Mouse (Mus musculus) limb, embryonic 15.5 days (tissue): ENCODE results near the gene Cfap74. TPM values are rescaled to one million over a fixed set of nuclear protein-coding genes. Genes with fewer than 3 reads are reported as not detected.

ENCODE experiments used
- ATAC-seq: fragments of 200-750 bp; cut with Nextera tagmentation; 2 replicates; pipeline ENCODE4 v1.8.0; 2017; ENCODE audit warnings: low read depth, moderate TSS enrichment; ENCODE audit not compliant: insufficient number of reproducible peaks, low FRiP score, low TSS enrichment
- H3K27ac ChIP-seq: fragments of 300-500 bp; sonication (generic); 2 replicates; pipeline ENCODE4 v1.5.1; 2015; ENCODE audit warnings: moderate library complexity, mild to moderate bottlenecking, inconsistent platforms
- H3K27me3 ChIP-seq: fragments of 300-500 bp; sonication (generic); 2 replicates; pipeline ENCODE4 v1.6.1; 2015; ENCODE audit warnings: inconsistent platforms
- H3K36me3 ChIP-seq: fragments of 300-500 bp; sonication (generic); 2 replicates; pipeline ENCODE4 v1.6.1; 2015; ENCODE audit warnings: inconsistent platforms
- H3K4me1 ChIP-seq: fragments of 300-500 bp; sonication (generic); 2 replicates; pipeline ENCODE4 v1.6.1; 2015; ENCODE audit warnings: inconsistent platforms
- H3K4me2 ChIP-seq: fragments of 300-500 bp; sonication (generic); 2 replicates; pipeline ENCODE4 v1.6.1; 2015; ENCODE audit warnings: mild to moderate bottlenecking, inconsistent platforms
- H3K4me3 ChIP-seq: fragments of 300-500 bp; sonication (generic); 2 replicates; pipeline ENCODE4 v1.5.1; 2015; ENCODE audit warnings: mild to moderate bottlenecking, inconsistent platforms
- H3K9ac ChIP-seq: fragments of 300-500 bp; sonication (generic); 2 replicates; pipeline ENCODE4 v1.6.1; 2015; ENCODE audit warnings: inconsistent platforms
- H3K9me3 ChIP-seq: fragments of 300-500 bp; sonication (generic); 2 replicates; pipeline ENCODE4 v1.6.1; 2016; ENCODE audit warnings: inconsistent platforms
- WGBS: fragments of 180-500 bp; shearing (Covaris S2); methylation state at CpG from one replicate; pipeline ENCODE4 v1.1.7; 2015; 5-methylcytosine and 5-hydroxymethylcytosine counted together
- polyA plus RNA-seq: library from polyadenylated mRNA; unstranded; fragments of >200 nt; fragmentation: Nextera tagmentation; extraction: Ambion mirVana; gene quantifications from 2 replicates; pipeline ENCODE4 v1.2.1, GENCODE M21; 2015

Gene Cfap74
- 3.7 and 4.9 TPM in 2 replicates for polyA plus RNA-seq

DNA sequence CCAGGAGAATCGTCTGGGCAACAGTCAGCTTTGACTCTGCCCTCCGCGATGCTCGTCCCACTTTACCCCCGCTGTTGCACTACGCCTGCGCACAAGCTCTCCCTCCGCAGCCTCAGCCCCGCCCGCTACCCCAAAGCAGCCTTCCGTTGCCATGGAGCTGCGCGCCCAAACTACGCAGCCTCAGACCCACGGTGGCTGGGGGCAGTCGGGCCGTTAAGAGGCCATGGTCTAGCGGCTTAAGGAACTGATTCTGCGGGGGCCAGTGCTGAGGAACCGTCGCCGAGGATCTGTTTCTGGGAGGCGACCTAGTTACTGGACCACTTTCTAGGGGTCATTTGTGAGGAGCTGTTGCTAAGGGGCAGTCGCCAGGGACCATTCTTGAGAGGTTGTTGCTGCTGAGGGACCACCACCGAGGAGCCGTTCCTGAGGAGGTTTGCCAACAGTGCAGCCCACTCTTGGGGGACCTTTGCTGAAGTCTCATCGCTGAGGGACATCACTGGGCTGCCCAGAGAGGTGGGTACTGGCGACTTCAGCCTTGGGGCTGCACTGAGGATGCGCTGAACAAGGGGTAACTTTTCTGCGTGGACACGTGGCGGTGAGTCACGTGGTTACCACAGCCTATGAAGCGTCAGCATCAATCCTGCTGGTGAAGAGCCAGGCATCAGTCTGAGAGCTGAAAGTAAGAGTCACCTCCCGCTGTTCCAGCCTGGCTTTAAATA lies at the start of gene Cfap74:
Cfap74 (plus strand) TSS at position 133 of the 719 bp plus-strand sequence.
- H3K4me3 ChIP-seq, result peak within 1 kb of the TSS; percentile 55
- WGBS, result under 1% methylated on average over 35 of the region's 35 CpGs
- H3K36me3 ChIP-seq, result no peaks in the 10 kb centered on the region
- no peaks in the 10 kb centered on the region for H3K27me3 ChIP-seq
- H3K27ac ChIP-seq, result peak within 1 kb of the TSS; percentile 55; the same call in 1 of the 2 replicates
- ATAC-seq, result peak; percentile 92
- H3K9me3 ChIP-seq, result no peaks in the 10 kb centered on the region
- H3K4me1 ChIP-seq, result peaks cover 11% of the 10 kb centered on the region
- peak within 1 kb of the TSS; percentile 31; the same call in 1 of the 2 replicates for H3K9ac ChIP-seq
- peak within 1 kb of the TSS; percentile 84 for H3K4me2 ChIP-seq

- H3K9ac ChIP-seq, result no peak overlapping the region
- peaks cover 12% of the 10 kb centered on the region for H3K4me1 ChIP-seq
- no peak overlapping the region for H3K27ac ChIP-seq
- no peak for ATAC-seq
- no peak overlapping the region for H3K4me3 ChIP-seq
- H3K4me2 ChIP-seq, result no peak overlapping the region
- H3K27me3 ChIP-seq, result peaks cover 79% of the 10 kb centered on the region
- WGBS, result 42% methylated on average over 12 of the region's 12 CpGs
- no peaks in the 10 kb centered on the region for H3K36me3 ChIP-seq
- H3K9me3 ChIP-seq, result no peaks in the 10 kb centered on the region
Observed at GRCm38 (mm10) chr4:155359560-155360464, 49.2 kb upstream of the Cfap74 start.

DNA sequence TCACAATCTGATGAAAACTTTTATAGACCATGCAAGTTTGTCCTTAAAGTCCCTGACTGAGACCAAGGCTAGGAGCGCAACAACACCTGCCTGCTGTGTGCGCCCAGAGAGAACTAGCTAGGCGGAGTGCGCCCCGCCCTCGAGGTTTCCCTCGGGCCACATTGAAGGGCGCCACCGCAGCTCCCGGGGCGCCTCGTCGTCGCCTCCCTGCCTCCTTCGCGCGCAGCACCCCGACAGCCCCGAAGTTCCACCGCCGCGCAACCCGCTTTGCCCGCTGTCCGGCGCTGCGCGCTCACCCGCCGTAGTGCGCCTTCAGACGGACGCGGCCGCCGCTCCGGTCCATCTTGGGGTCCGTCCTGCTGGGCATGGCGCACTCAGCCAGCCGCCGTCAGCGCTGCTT lies 48.1 kb upstream of the Cfap74 start:
- Histone ChIP-seq H3K9ac (no peak overlapping the region), H3K27me3 (peaks cover 88% of the 10 kb centered on the region), H3K4me1 (peaks cover 12% of the 10 kb centered on the region), H3K4me2 (peak overlapping the region; percentile 66), H3K9me3 (no peaks in the 10 kb centered on the region), H3K27ac (no peak overlapping the region), H3K36me3 (no peaks in the 10 kb centered on the region), H3K4me3 (peak overlapping the region; percentile 47)
- no peak for ATAC-seq
- WGBS, result under 1% methylated on average over 34 of the region's 42 CpGs

DNA sequence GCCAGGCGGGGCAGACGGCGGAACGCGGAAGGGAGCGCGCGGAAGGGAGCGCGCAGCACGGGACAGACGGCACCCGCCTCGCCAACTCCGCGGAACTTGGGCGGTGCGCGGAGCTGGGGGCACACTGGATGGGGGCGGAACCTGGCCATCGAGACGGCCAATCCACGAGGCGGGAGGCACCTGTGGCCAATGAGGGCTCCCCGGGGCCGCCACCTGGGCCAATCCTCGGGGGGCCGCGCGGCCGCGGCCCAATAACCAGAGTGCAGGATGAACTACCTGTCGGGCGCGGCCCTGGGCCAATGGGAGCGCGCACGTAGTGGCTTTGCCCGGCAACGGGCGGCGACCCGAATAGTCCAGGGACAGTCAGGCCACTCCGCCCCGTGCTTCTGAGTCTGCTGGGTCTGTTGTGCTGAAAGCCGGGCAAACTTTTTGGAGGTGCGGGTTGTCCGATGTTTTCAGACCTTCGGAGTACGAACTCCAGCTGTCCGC lies 47.6 kb upstream of the Cfap74 start, which contains the start of gene Prkcz:
Prkcz (minus strand) TSS at position 59 of the 489 bp plus-strand sequence.
- Histone ChIP-seq H3K27ac (no peak within 1 kb of the TSS), H3K4me1 (peaks cover 12% of the 10 kb centered on the region), H3K27me3 (peaks cover 90% of the 10 kb centered on the region), H3K4me3 (peak within 1 kb of the TSS; percentile 47), H3K9me3 (no peaks in the 10 kb centered on the region), H3K4me2 (peak within 1 kb of the TSS; percentile 66), H3K9ac (no peak within 1 kb of the TSS), H3K36me3 (no peaks in the 10 kb centered on the region)
- ATAC-seq, result peak; percentile 70
- WGBS, result under 1% methylated on average over 51 of the region's 51 CpGs

DNA sequence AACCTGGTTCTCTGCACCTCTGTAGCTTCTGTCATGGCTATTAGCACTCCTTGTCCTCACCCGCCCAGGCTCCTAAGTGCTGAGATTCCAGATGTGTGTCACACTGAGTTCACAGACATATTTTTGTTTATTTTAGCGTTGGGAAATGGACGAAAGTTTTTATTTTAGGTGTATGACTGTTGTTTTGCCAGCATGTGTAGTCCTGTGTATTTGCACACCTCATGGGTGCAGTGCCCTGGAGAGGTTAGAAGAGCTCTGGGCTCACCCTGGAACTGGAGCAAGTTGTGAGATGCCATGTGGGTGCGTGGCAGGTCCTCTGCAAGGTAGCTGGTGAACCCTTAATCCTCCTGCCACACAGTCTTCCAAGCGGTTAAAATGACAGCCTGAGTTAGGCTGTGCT lies 46.5 kb upstream of the Cfap74 start:
- 39% methylated on average over 5 of the region's 5 CpGs for WGBS
- no peak overlapping the region for H3K4me2 ChIP-seq
- ATAC-seq, result no peak

DNA sequence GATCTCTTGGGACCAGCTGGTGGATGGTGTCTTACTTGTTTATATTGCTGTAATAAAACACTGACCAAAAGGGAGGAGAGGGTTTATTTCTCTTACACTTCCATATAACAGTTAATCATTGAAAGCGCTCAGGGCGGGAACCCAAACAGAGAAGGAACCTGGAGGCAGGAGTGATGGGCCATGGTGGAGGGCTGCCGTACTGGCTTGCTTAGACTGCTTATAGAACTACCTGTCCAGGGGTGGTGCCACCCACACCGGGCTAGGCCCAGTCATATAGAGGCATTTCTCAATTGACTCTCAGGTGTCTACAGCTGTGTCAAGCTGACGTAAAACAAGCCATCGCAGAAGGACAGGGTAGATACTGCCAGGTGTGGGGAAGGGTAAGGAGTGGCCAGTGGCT lies 42.2 kb upstream of the Cfap74 start:
- no peak overlapping the region for H3K27ac ChIP-seq
- no peak overlapping the region for H3K4me2 ChIP-seq
- no peak for ATAC-seq
- WGBS, result 62% methylated on average over 6 of the region's 6 CpGs
- no peaks in the 10 kb centered on the region for H3K36me3 ChIP-seq
- H3K4me3 ChIP-seq, result no peak overlapping the region
- H3K9me3 ChIP-seq, result no peaks in the 10 kb centered on the region
- peaks cover 55% of the 10 kb centered on the region for H3K27me3 ChIP-seq
- H3K9ac ChIP-seq, result no peak overlapping the region
- peaks cover 2% of the 10 kb centered on the region for H3K4me1 ChIP-seq

More for the DNA sequence above, 46.5 kb upstream of the Cfap74 start:
- Histone ChIP-seq H3K9me3 (no peaks in the 10 kb centered on the region), H3K4me1 (peaks cover 12% of the 10 kb centered on the region), H3K27me3 (peaks cover 93% of the 10 kb centered on the region), H3K36me3 (no peaks in the 10 kb centered on the region), H3K9ac (no peak overlapping the region), H3K4me3 (no peak overlapping the region), H3K27ac (no peak overlapping the region)

DNA sequence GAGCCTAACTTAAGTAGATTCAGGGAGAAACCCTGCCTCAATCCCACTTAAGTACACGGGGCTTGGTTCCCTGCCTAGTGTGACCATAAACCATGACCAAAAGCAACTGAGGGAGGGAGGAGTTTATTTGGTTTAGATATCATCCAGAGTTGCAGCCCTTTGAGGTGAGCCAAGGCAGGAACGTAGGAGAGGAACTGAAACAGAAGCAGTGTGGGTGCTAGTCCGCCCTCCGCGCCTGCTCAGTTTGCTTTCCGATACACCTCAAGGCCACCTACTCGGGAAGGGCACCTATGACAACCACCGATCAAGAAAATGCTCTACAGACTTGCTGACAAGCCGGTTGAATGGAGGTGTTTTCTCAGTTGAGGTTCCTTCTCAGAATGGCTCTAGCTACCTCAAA lies 41.3 kb upstream of the Cfap74 start:
- Histone ChIP-seq H3K4me2 (no peak overlapping the region), H3K4me3 (no peak overlapping the region), H3K4me1 (no peaks in the 10 kb centered on the region), H3K36me3 (no peaks in the 10 kb centered on the region), H3K9ac (no peak overlapping the region), H3K27me3 (peaks cover 46% of the 10 kb centered on the region), H3K9me3 (no peaks in the 10 kb centered on the region), H3K27ac (no peak overlapping the region)
- WGBS, result 86% methylated on average over 9 of the region's 9 CpGs
- no peak for ATAC-seq

GRCm38 (mm10) chr4:155368684-155369083 lies 40.3 kb upstream of the Cfap74 start:
- Histone ChIP-seq H3K36me3 (no peaks in the 10 kb centered on the region), H3K4me2 (no peak overlapping the region), H3K9me3 (no peaks in the 10 kb centered on the region), H3K27me3 (peaks cover 37% of the 10 kb centered on the region), H3K27ac (no peak overlapping the region), H3K4me1 (no peaks in the 10 kb centered on the region), H3K4me3 (no peak overlapping the region), H3K9ac (no peak overlapping the region)
- 32% methylated on average over 12 of the region's 12 CpGs for WGBS
- ATAC-seq, result no peak

DNA sequence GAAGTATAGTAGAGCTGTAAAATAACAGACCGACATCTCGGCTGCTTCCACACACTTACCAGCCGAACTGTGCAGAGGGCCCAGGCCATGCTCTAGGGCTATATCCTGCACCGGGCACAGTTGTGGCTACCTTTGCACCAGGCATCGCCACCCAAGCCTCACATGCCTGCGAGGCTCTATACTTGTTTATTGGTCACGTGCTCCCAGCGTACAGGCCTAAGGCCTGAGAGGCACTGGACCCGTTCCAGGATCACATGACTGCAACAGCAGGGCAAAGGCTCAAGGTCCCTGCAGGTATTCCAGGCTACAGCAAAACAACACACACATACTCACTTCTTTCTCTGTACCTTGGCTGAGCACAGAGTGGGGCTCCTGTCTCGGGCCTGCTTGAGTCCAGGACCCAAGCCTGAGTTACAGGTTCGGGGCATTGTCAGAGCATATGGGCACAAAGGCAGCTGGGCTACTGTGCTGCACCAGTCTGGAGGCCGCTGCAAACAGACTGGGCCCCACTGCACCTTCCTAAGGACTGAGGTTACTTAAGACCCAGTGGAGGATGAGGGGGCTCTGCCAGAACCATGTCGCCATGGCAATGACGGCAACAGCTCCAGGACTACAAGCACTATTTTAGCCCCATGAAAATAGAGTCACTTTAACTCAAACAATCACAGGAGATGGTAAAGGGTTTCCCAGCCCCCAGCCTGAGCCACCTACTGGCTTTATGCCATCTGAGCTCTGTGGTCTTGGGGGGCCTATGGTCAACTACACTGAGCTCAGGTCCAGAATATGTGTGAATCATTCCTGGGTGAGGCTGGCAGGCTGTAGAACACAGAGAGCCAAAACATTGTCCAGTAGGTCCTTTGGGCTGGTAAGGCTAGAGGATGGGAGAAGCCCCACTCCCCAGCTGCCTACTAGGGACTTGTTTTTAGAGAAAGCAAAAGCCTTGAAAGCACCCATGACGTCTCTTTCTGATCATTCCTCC lies 38.0 kb upstream of the Cfap74 start:
- H3K9me3 ChIP-seq, result no peaks in the 10 kb centered on the region
- H3K27me3 ChIP-seq, result peaks cover 16% of the 10 kb centered on the region
- no peak overlapping the region for H3K27ac ChIP-seq
- WGBS, result 75% methylated on average over 15 of the region's 15 CpGs
- H3K4me3 ChIP-seq, result no peak overlapping the region
- no peak overlapping the region for H3K4me2 ChIP-seq
- no peak overlapping the region for H3K9ac ChIP-seq
- no peak for ATAC-seq
- H3K36me3 ChIP-seq, result no peaks in the 10 kb centered on the region
- no peaks in the 10 kb centered on the region for H3K4me1 ChIP-seq

GRCm38 (mm10) chr4:155371797-155372735 lies 36.9 kb upstream of the Cfap74 start:
- Histone ChIP-seq H3K4me3 (no peak overlapping the region), H3K27ac (no peak overlapping the region), H3K4me1 (no peaks in the 10 kb centered on the region), H3K9me3 (no peaks in the 10 kb centered on the region), H3K4me2 (no peak overlapping the region), H3K9ac (no peak overlapping the region), H3K36me3 (no peaks in the 10 kb centered on the region), H3K27me3 (peaks cover 11% of the 10 kb centered on the region)
- no peak for ATAC-seq
- WGBS, result 77% methylated on average over 5 of the region's 5 CpGs
